Mouse (Mus musculus): ENCODE measurements around the gene Olfr235.
"Not testable (repeated sequence)": the region's sequence is repeated elsewhere in the genome, so short reads cannot be mapped to it uniquely, and the experiment has no call there.

- TF ChIP-seq CTCF (IDR thresholded peaks at IDR 0.05; ENCODE audit: insufficient read depth, low read length); POLR2A (IDR thresholded peaks at IDR 0.05; ENCODE audit: borderline replicate concordance, extremely low read depth, low read depth, low read length): not testable (repeated sequence)
Measured at GRCm38 (mm10) chr19:12232496-12232895, 28.3 kb upstream of the Olfr235 start, which contains the start of gene Olfr1432.
